Mouse (Mus musculus) cerebellum, adult (tissue): ENCODE measurements at regions not wholly inside any gene's neighbourhood (a gene's known extent, or its start where the extent isn't known, plus 50 kb on each side); places are given as distances from the start of the nearest gene placed in this dataset.

ENCODE experiments used
- ATAC-seq: cut with Nextera tagmentation; 2 replicates; pipeline ENCODE4 v1.9.2; 2017; ENCODE audit warnings: mild to moderate bottlenecking, moderate library complexity, mixed read lengths; ENCODE audit not compliant: insufficient number of reproducible peaks, low FRiP score, low TSS enrichment

DNA sequence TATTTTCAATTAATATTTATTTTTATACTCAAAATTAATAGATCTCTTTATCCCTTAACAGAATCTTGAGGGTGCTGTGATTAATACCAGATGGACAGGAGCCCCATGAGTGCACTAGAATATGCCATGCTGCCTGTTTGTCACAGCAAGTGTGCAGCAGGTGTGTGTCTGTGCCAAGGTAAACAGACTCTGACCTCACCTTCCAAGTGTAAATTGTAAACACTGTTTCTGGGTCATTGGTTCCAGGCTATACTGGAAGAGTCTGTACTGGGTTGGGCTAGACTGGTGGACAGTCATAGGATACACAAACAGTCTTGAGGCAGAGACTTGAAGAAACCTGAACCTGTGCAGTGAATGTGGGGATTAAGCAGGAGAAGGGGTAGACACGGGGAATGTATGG, 422.2 kb downstream of the Gm21833 start:
- peak; percentile 79 for ATAC-seq

DNA sequence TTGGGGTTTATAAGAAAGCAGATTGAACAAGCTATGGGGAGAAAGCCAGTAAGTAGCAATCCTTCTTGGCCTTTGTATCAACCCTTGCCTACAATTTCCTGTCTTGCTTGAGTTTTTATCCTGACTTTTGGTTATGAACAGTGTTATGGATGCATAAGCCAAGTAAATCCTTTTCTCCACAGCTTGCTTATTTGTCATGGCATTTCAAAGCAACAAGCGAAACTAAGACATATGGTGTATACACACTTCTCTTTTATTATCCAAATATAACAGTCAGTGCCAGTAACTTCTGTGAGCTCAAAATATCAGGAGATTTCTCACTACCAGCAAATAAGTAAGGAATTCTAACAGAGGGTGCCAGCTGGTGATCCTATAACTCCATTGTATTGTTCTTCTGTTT, 426.0 kb downstream of the Gm21833 start:
- ATAC-seq = no peak

DNA sequence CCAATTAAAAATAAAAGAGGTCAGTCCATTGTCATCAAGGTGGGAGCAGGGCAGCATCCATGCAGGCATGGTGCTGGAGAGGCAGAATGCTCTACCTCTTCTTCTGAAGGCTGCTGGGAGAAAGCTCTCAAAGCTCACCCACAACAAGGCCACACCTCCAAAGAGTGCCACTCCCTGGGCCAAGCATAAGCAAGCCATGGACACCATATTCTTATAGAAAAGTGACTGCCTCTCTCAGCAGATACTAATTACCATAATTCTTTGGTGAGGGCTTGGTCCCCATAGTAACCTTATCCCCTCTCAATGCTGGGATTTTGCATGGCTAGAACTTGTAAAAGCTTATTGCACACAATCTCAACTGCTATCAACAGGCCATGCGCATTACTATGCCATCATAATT, 443.7 kb downstream of the Gm21833 start:
- no peak for ATAC-seq

DNA sequence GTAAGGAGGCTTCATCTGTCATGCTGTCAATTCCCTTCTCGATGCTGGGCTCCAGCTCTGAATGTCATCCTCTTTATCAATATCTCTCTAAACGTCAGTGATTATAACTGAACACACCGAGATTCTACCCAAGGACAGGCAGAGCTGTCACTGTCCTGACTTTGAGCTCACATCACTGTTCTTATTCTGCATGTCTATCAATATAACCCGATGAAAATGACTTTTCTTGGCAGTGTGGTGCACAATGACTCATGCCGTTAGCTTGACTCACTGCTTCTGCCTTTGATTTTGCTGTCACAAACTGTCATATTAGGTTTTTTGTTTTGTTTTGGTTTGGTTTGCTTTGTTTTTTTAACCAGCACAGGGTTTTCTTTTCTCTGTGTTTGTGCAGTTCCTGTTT, 488.1 kb downstream of the Gm21833 start:
- ATAC-seq = no peak

DNA sequence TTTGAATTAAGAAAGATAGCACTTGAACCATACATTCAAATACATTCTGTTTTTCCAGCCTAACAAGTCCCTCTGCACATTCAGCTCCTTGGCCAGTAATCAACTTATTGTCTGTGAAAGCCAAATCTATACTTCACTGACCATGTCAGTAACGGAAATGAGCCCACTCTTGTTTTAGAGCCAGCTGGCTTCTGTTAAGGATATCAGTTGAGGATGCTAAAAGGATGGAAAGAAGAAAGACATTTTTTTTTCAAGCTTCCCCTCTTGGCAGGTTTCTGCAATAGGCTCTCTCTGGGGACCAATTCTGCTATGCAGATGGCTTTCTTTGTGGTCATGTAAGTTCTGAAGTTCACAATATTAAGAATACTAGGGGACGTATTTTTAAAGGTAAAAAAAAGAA, 498.6 kb downstream of the Gm21833 start:
- peak; percentile 68 for ATAC-seq

DNA sequence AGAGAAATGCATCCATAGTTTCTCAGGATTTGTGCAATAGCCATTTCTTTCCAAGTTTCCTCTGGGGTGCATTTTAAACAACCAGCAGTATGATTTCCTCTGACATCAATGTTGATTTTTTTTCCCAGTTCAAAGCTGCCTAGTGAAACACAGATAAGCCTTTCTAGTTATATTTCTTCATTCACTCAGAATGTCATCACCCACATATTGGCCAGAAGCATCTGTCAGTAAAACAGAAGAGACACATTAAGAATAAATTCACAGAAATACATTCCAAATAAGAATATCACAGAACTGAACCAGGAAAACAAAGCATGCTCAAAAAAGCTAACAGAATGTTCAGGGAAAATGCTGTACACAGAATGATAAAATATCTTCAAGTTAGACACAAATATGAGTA, 522.9 kb downstream of the Gm21833 start:
- ATAC-seq = no peak

DNA sequence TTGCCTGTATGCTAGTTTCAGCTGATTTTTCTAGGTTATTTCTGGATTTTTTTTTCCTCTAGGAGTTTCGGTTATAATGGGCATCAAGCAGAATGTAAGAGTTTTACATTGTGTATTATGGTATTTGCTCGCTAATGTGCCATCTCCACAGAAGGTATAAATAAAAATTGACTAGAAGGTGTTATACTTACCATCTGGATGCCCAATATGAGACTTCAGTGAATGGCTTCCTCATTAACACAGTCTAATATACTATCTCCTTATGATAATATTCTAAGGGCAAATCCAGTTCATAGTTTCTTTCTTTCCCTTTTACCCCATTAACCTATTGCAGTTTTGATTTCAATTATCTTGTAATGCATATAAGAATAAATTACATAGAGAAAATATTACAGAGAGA, 566.4 kb downstream of the Gm21833 start:
- ATAC-seq = no peak

DNA sequence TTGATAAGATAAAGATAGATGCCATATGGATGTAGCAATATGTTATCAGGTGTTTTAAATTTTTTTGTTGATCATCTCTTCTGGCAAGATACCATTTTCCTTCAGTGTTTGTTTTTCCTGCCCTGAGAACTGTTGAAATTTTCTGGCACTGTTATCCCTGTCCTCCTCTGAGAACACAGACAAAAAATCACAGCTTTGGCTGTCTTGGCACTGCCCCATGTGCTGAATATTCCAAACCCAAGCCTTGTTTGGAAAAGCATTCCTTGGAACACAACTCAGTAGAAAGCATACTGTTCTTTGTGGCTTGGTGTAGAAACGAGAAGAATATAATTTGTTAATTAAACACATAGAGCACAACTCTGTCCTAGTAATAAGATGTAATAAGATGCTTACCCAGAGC, 592.5 kb downstream of the Gm21833 start:
- peak; percentile 98 for ATAC-seq

DNA sequence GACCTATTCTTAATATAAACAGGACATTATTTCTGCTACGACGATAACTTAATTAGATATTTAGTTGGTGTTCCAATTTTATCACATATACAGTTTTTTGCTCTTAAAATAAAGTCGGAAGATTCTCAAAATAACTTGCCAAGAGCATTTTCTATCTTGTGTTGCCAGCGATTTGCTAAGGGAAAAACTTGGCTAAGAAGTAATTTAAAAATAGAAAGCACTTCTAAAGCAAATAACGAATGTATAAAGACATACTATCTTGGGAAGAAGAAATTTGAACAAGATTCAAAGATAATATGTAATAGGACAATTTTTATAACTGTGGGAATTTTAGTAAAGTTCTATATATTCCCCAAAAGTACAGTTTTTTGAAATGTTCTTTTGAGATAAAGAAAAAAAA, 594.9 kb downstream of the Gm21833 start:
- no peak for ATAC-seq
